Mouse (Mus musculus) cerebellum, adult 2 months (tissue): ENCODE measurements around the gene Gm648. TPM values are rescaled to one million over a fixed set of nuclear protein-coding genes. Genes with fewer than 3 reads are reported as not detected.
A peak's percentile ranks its signal among the peaks of the same experiment; 100 is the strongest.

Source experiments
- DNase-seq, 2 experiments: peaks; one replicate each; pipeline ENCODE4 v3.0.0; 2021
- H3K27ac ChIP-seq: fragments of 200-500 bp; 2 replicates; pipeline ENCODE4 v1.5.1; 2012; ENCODE audit warnings: low read length, control low read depth, inconsistent platforms; ENCODE audit not compliant: insufficient read depth
- H3K27me3 ChIP-seq: fragments of 200-500 bp; 2 replicates; pipeline ENCODE4 v1.6.1; 2012; ENCODE audit warnings: inconsistent platforms, mild to moderate bottlenecking, low read length, moderate library complexity; ENCODE audit not compliant: control insufficient read depth, insufficient read depth
- H3K4me1 ChIP-seq: fragments of 200-500 bp; 2 replicates; pipeline ENCODE4 v1.6.1; 2011; ENCODE audit warnings: low read length; ENCODE audit not compliant: control insufficient read depth, insufficient read depth
- H3K4me3 ChIP-seq: fragments of 200-500 bp; replicated peaks from 2 replicates; pipeline ENCODE3; 2011; ENCODE audit warnings: mild to moderate bottlenecking, low read depth, low read length, control low read depth; ENCODE audit not compliant: insufficient read depth
- CTCF ChIP-seq: fragments of 200-500 bp; IDR thresholded peaks from 2 replicates; pipeline ENCODE4 v1.5.1; 2011; ENCODE audit warnings: low read depth, mild to moderate bottlenecking, control low read depth, low read length, moderate library complexity, borderline replicate concordance; ENCODE audit not compliant: insufficient read depth
- POLR2A ChIP-seq: fragments of 200-500 bp; IDR thresholded peaks from 2 replicates; pipeline ENCODE4 v1.6.1; 2011; ENCODE audit warnings: low read length, control low read depth, borderline replicate concordance; ENCODE audit not compliant: insufficient read depth
- WGBS: fragments of 180-500 bp; shearing (Covaris S2); methylation state at CpG from one replicate; pipeline ENCODE4 v1.1.7; 2018; 5-methylcytosine and 5-hydroxymethylcytosine counted together
- polyA plus RNA-seq: library from polyadenylated mRNA; depleted of rRNA; stranded (reverse); fragments of >200 nt; gene quantifications from 2 replicates; pipeline ENCODE4 v1.2.3, GENCODE M21; 2012; rRNA removed

Gm648 gene
- polyA plus RNA-seq, 1 experiment = not detected

GRCm38 (mm10) chrX:56497241-56497640, 52.2 kb downstream of the Gm648 start:
- Histone ChIP-seq H3K27ac (no peak overlapping the region), H3K4me3 (no peak overlapping the region), H3K4me1 (no peaks in the 10 kb centered on the region), H3K27me3 (no peaks in the 10 kb centered on the region)
- peak; percentile 9 to 13 for DNase-seq
- 35% methylated on average over 7 of the region's 7 CpGs for WGBS
- TF ChIP-seq POLR2A (no peak), CTCF (no peak)

Other genes with a start within 250 kb of the Gm648 start
- 2.5 and 3.3 TPM in 2 replicates for gene Zfp449, start 203.2 kb downstream of the Gm648 start, polyA plus RNA-seq
- gene Smim10l2a, start 175.0 kb downstream of the Gm648 start, polyA plus RNA-seq = 17.3 and 18.9 TPM in 2 replicates
- not detected in 2 replicates for gene Gm2174, start 101.6 kb downstream of the Gm648 start, polyA plus RNA-seq
- 74.6 and 75.3 TPM in 2 replicates for gene Ints6l, start 94.7 kb downstream of the Gm648 start, polyA plus RNA-seq
- not detected in 2 replicates for gene Gm10477, start 24.9 kb downstream of the Gm648 start, polyA plus RNA-seq
- 27.3 and 27.4 TPM in 2 replicates for gene Mmgt1, start 48.5 kb upstream of the Gm648 start, polyA plus RNA-seq
- gene Slc9a6, start 60.2 kb upstream of the Gm648 start, polyA plus RNA-seq = 97.5 and 97.8 TPM in 2 replicates
- gene Fhl1, start 182.2 kb upstream of the Gm648 start, polyA plus RNA-seq = 174 and 191 TPM in 2 replicates